Mouse (Mus musculus): ENCODE measurements around the gene Fbln2.

DNA sequence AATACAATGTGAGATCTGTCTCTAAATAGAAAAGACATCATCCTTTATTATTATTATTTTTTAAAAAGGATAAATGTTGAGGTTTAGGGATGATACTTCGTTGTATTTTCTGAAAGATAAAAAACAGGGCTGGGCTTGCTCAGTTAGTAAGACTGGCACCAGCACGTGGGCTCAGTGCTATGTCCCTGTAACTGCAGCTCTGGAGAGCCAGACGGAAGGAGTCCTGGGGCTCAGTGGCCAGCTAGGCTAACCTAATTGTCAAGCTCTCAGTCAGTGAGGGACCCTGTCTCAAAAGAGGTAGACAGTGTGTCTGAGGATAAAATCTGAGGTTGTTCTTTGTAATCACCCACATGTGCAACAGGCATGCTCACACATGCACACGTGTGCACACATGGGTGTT, 19.3 kb downstream of the Fbln2 start:
- TF ChIP-seq CTCF (conservative IDR thresholded peaks at IDR 0.05; ENCODE audit: low read length) (no peak), NANOG (IDR thresholded peaks at IDR 0.05; ENCODE audit: borderline replicate concordance, low read length) (no peak), POU5F1 (IDR thresholded peaks at IDR 0.05; ENCODE audit: borderline replicate concordance, low read length) (no peak)

All from E14TG2a.4 (cell line).